Mouse (Mus musculus) testis, adult 2 months (tissue): ENCODE results near the gene Rnf5.

Experiments used
- CTCF ChIP-seq: fragments of 200-500 bp; IDR thresholded peaks from 2 replicates; pipeline ENCODE4 v1.5.1; 2012; ENCODE audit warnings: low read depth, mild to moderate bottlenecking, inconsistent platforms, low read length, moderate library complexity; ENCODE audit not compliant: control insufficient read depth, insufficient read depth, insufficient replicate concordance
- POLR2A ChIP-seq: fragments of 200-500 bp; IDR thresholded peaks from 2 replicates; pipeline ENCODE4 v1.6.1; 2012; ENCODE audit warnings: low read depth, mild to moderate bottlenecking, inconsistent platforms, low read length, moderate library complexity; ENCODE audit not compliant: control insufficient read depth

GRCm38 (mm10) chr17:34639461-34640255, 36.2 kb upstream of the Rnf5 start:
- no peak for TF ChIP-seq CTCF
- TF ChIP-seq POLR2A: no peak
